Mouse (Mus musculus) lung, embryonic 15.5 days (tissue): Measurements from ENCODE around the gene Syne3. TPM values are rescaled to one million over a fixed set of nuclear protein-coding genes. Genes with fewer than 3 reads are reported as not detected.

ENCODE experiments used
- ATAC-seq: fragments of 200-750 bp; cut with Nextera tagmentation; 2 replicates; pipeline ENCODE4 v1.8.0; 2017; ENCODE audit warnings: moderate number of reproducible peaks, borderline replicate concordance; ENCODE audit not compliant: low FRiP score, low TSS enrichment; ENCODE audit errors: extremely low read depth
- H3K27ac ChIP-seq: fragments of 300-500 bp; sonication (generic); 2 replicates; pipeline ENCODE4 v1.5.1; 2015; ENCODE audit warnings: moderate library complexity, mild to moderate bottlenecking, inconsistent platforms
- H3K27me3 ChIP-seq: fragments of 300-500 bp; sonication (generic); 2 replicates; pipeline ENCODE4 v1.6.1; 2015; ENCODE audit warnings: inconsistent platforms
- H3K36me3 ChIP-seq: fragments of 300-500 bp; sonication (generic); 2 replicates; pipeline ENCODE4 v1.6.1; 2015; ENCODE audit warnings: inconsistent platforms
- H3K4me1 ChIP-seq: fragments of 300-500 bp; sonication (generic); 2 replicates; pipeline ENCODE4 v1.6.1; 2015; ENCODE audit warnings: inconsistent platforms
- H3K4me2 ChIP-seq: fragments of 300-500 bp; sonication (generic); 2 replicates; pipeline ENCODE4 v1.6.1; 2015; ENCODE audit warnings: inconsistent platforms, mild to moderate bottlenecking, moderate library complexity
- H3K4me3 ChIP-seq: fragments of 300-500 bp; sonication (generic); 2 replicates; pipeline ENCODE4 v1.5.1; 2015; ENCODE audit warnings: mild to moderate bottlenecking, inconsistent platforms
- H3K9ac ChIP-seq: fragments of 300-500 bp; sonication (generic); 2 replicates; pipeline ENCODE4 v1.6.1; 2015; ENCODE audit warnings: inconsistent platforms
- H3K9me3 ChIP-seq: fragments of 300-500 bp; sonication (generic); 2 replicates; pipeline ENCODE4 v1.6.1; 2016; ENCODE audit warnings: inconsistent platforms
- WGBS: fragments of 180-500 bp; shearing (Covaris S2); methylation state at CpG from one replicate; pipeline ENCODE4 v1.1.7; 2015; 5-methylcytosine and 5-hydroxymethylcytosine counted together
- polyA plus RNA-seq: library from polyadenylated mRNA; unstranded; fragments of >200 nt; fragmentation: Nextera tagmentation; extraction: Ambion mirVana; gene quantifications from 2 replicates; pipeline ENCODE4 v1.2.1, GENCODE M21; 2015

Gene Syne3
- polyA plus RNA-seq, 1 experiment from 2014 or later = 0.81 TPM

- no peak for ATAC-seq
- Histone ChIP-seq H3K9me3 (no peaks in the 10 kb centered on the region), H3K9ac (no peak overlapping the region), H3K4me1 (0 out of 2 replicates have a peak, but pooled peaks cover 5% of the 10 kb centered on the region), H3K27me3 (no peaks in the 10 kb centered on the region), H3K27ac (no peak overlapping the region), H3K4me2 (no peak overlapping the region), H3K4me3 (no peak overlapping the region), H3K36me3 (no peaks in the 10 kb centered on the region)
- WGBS = 65% methylated on average over 3 of the region's 3 CpGs
Measured at GRCm38 (mm10) chr12:104912990-104913389, 96.6 kb downstream of the Syne3 start.

DNA sequence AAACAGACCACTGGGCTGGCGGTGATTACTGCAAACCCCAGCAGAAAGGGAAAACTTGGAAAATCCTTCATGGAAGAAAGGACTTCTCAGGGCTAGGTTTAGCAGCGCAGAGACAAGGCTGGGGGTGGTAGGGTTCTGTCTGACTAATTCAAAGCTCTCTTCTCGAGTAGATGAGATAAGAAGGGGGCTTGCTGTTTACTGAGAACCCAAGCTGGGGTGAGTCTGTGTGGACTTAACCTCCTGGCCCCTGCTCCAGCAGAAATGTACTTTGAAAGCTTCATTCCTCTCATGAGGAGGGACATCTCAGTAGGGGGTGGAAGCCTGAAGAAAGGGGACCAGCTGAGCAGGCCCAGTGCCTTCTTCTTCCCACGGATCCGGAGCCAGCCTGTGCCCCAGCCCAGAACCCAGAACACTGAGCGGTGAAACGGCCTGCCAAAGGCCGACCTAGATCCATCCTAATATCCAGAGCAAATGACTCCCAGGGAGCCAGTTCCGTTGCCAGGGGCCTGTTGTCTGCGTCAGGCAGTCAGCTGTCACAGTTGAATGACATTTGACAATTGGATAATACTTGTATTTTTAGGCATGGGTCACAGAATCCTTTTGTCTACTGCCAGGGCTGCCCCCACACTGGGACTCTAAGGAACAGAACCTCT, 97.2 kb downstream of the Syne3 start:
- Histone ChIP-seq H3K27ac (no peak overlapping the region), H3K27me3 (no peaks in the 10 kb centered on the region), H3K9me3 (no peaks in the 10 kb centered on the region), H3K4me1 (0 out of 2 replicates have a peak, but pooled peaks cover 5% of the 10 kb centered on the region), H3K9ac (no peak overlapping the region), H3K36me3 (no peaks in the 10 kb centered on the region), H3K4me2 (no peak overlapping the region), H3K4me3 (no peak overlapping the region)
- no peak for ATAC-seq
- 35% methylated on average over 10 of the region's 10 CpGs for WGBS

GRCm38 (mm10) chr12:104909750-104910149, 99.9 kb downstream of the Syne3 start:
- Histone ChIP-seq H3K9me3 (no peaks in the 10 kb centered on the region), H3K27me3 (no peaks in the 10 kb centered on the region), H3K4me2 (no peak overlapping the region), H3K4me1 (0 out of 2 replicates have a peak, but pooled peaks cover 5% of the 10 kb centered on the region), H3K4me3 (no peak overlapping the region), H3K36me3 (no peaks in the 10 kb centered on the region), H3K27ac (no peak overlapping the region), H3K9ac (no peak overlapping the region)
- no peak for ATAC-seq
- WGBS = 81% methylated on average over 4 of the region's 4 CpGs

DNA sequence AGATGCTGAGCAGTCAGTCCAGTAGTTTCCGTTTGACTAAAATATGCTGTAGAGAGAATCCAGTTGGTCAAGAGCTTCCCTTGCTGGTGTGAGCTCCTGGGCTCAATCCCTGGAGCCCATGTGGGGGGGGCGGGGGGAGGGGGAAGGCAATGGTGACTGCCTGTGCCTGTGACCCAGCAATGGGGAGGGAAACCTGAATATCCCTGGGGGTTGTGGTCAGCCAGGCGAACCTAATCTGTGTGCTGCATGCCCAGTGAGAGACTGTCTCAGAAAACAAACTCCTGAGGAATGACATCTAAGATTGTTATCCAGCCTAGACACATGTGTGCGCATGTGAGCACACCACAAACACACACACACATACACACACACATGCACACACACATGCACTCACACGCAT, 100.6 kb downstream of the Syne3 start:
- Histone ChIP-seq H3K4me2 (no peak overlapping the region), H3K9me3 (no peaks in the 10 kb centered on the region), H3K36me3 (no peaks in the 10 kb centered on the region), H3K9ac (no peak overlapping the region), H3K4me3 (no peak overlapping the region), H3K4me1 (peaks cover 10% of the 10 kb centered on the region; the same call in 1 of the 2 replicates), H3K27ac (no peak overlapping the region), H3K27me3 (no peaks in the 10 kb centered on the region)
- 68% methylated on average over 5 of the region's 5 CpGs for WGBS
- no peak for ATAC-seq

- H3K9ac ChIP-seq = no peak overlapping the region
- H3K27ac ChIP-seq = no peak overlapping the region
- H3K4me1 ChIP-seq = peaks cover 12% of the 10 kb centered on the region; the same call in 1 of the 2 replicates
- no peak overlapping the region for H3K4me2 ChIP-seq
- no peak for ATAC-seq
- H3K36me3 ChIP-seq = no peaks in the 10 kb centered on the region
- H3K9me3 ChIP-seq = no peaks in the 10 kb centered on the region
- 24% methylated on average over 15 of the region's 15 CpGs for WGBS
- H3K4me3 ChIP-seq = no peak overlapping the region
- no peaks in the 10 kb centered on the region for H3K27me3 ChIP-seq
Measured at GRCm38 (mm10) chr12:104908024-104908781, 101.4 kb downstream of the Syne3 start.

- H3K4me1 ChIP-seq = peaks cover 8% of the 10 kb centered on the region; the same call in 1 of the 2 replicates
- no peaks in the 10 kb centered on the region for H3K27me3 ChIP-seq
- ATAC-seq = no peak
- no peak overlapping the region for H3K9ac ChIP-seq
- no peak overlapping the region for H3K4me2 ChIP-seq
- WGBS = 87% methylated on average over 2 of the region's 2 CpGs
- no peaks in the 10 kb centered on the region for H3K36me3 ChIP-seq
- no peak overlapping the region for H3K4me3 ChIP-seq
- H3K27ac ChIP-seq = no peak overlapping the region
- no peaks in the 10 kb centered on the region for H3K9me3 ChIP-seq
Measured at GRCm38 (mm10) chr12:104907133-104907532, 102.5 kb downstream of the Syne3 start.

- no peak for ATAC-seq
- no peaks in the 10 kb centered on the region for H3K36me3 ChIP-seq
- H3K4me3 ChIP-seq = no peak overlapping the region
- H3K9ac ChIP-seq = no peak overlapping the region
- H3K27me3 ChIP-seq = no peaks in the 10 kb centered on the region
- WGBS = 3% methylated on average over 5 of the region's 5 CpGs
- peaks cover 6% of the 10 kb centered on the region; the same call in 1 of the 2 replicates for H3K4me1 ChIP-seq
- H3K9me3 ChIP-seq = no peaks in the 10 kb centered on the region
- H3K4me2 ChIP-seq = no peak overlapping the region
- H3K27ac ChIP-seq = no peak overlapping the region
Measured at GRCm38 (mm10) chr12:104904138-104904537, 105.5 kb downstream of the Syne3 start.

DNA sequence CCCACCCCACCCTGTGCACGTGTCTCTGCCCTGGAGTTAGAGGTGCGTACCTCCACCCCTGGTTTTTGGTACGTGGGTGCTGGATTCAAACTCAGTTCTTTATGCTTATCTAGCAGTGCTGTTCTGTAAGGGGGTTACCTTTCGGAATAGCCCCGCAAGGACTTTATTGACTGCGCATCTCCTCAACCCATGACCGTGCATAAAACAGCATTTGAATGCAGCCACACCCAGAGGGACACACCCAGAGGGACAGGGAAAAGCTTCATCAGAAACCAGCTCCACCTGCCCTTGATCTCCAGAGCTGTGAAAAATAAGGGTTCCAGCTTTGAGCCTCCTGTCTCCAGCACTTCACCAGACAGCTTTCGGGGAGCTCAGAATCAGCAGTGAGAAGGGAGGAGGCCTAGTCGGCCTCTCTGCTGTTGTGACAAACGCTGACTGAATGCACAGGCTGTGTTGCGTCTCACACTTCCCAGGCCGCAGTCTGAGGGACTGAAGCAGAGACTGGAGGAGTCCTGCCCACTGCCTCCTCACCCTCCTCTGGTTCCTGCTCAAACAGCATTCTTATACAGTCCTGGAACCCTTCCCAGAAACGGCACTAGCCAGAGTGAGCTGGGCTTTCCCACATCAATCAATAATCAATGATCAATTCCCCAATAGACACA, 107.1 kb downstream of the Syne3 start:
- no peak overlapping the region for H3K9ac ChIP-seq
- no peaks in the 10 kb centered on the region for H3K27me3 ChIP-seq
- H3K4me3 ChIP-seq = no peak overlapping the region
- no peaks in the 10 kb centered on the region for H3K36me3 ChIP-seq
- 68% methylated on average over 13 of the region's 13 CpGs for WGBS
- no peak for ATAC-seq
- no peak overlapping the region for H3K4me2 ChIP-seq
- H3K27ac ChIP-seq = no peak overlapping the region
- H3K9me3 ChIP-seq = no peaks in the 10 kb centered on the region
- H3K4me1 ChIP-seq = peaks cover 8% of the 10 kb centered on the region; the same call in 1 of the 2 replicates

- no peak overlapping the region for H3K27ac ChIP-seq
- 58% methylated on average over 8 of the region's 8 CpGs for WGBS
- H3K9ac ChIP-seq = no peak overlapping the region
- H3K4me1 ChIP-seq = peaks cover 15% of the 10 kb centered on the region
- no peak for ATAC-seq
- H3K36me3 ChIP-seq = no peaks in the 10 kb centered on the region
- H3K4me3 ChIP-seq = no peak overlapping the region
- H3K9me3 ChIP-seq = no peaks in the 10 kb centered on the region
- no peak overlapping the region for H3K4me2 ChIP-seq
- H3K27me3 ChIP-seq = no peaks in the 10 kb centered on the region
Measured at GRCm38 (mm10) chr12:104901320-104901719, 108.3 kb downstream of the Syne3 start.

- H3K27ac ChIP-seq = no peak overlapping the region
- H3K4me1 ChIP-seq = peaks cover 22% of the 10 kb centered on the region
Measured at GRCm38 (mm10) chr12:104899835-104900234, 109.8 kb downstream of the Syne3 start.

DNA sequence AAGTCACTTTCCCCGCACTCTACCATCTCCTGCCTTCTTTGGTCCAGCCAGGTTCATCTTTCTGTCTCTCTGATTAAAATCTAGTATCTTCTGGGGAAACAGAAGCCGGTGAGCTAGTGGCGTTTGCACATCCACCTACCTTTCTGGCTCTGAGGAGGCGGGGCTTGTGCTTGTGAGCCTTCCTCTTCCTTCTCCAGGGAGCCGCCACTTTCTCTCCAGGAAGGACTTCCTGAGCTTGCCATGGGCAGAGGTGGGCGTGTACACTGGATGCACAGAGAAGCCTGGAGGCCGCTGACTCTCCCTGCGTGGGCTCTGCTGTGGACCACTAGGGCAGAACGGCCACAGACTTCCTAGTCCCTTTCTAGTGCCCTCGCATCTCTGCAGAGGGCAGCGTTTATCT, 110.4 kb downstream of the Syne3 start:
- no peak overlapping the region for H3K27ac ChIP-seq
- WGBS = 57% methylated on average over 11 of the region's 11 CpGs

More at GRCm38 (mm10) chr12:104899835-104900234, 109.8 kb downstream of the Syne3 start:
- Histone ChIP-seq H3K27me3 (no peaks in the 10 kb centered on the region), H3K36me3 (no peaks in the 10 kb centered on the region), H3K4me3 (no peak overlapping the region), H3K4me2 (no peak overlapping the region), H3K9me3 (no peaks in the 10 kb centered on the region), H3K9ac (no peak overlapping the region)
- no peak for ATAC-seq
- 44% methylated on average over 3 of the region's 3 CpGs for WGBS

DNA sequence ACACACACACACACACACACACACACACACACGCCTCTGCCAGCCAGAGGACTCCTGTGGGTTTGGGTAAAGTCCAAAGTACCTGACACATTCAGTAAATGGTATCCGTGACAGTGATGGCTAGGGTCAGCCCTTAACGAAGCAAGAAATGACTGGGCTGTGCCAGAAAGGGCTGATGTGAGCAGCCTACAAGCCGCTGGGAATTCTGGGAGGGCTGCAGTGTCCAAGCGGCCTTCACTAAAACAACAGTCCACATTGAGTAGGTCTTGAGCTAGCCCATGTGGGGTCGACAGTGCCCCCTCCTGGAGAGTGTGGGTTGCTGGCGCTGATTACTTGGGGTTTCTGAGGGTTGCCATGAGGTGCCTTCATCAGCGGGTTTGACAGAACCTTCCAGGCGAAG, 110.9 kb downstream of the Syne3 start:
- ATAC-seq = no peak
- Histone ChIP-seq H3K9me3 (no peaks in the 10 kb centered on the region), H3K27me3 (no peaks in the 10 kb centered on the region)

More for the DNA sequence above, 110.4 kb downstream of the Syne3 start:
- H3K27me3 ChIP-seq = no peaks in the 10 kb centered on the region
- H3K4me2 ChIP-seq = no peak overlapping the region
- no peak overlapping the region for H3K4me3 ChIP-seq
- peaks cover 20% of the 10 kb centered on the region for H3K4me1 ChIP-seq
- H3K9ac ChIP-seq = no peak overlapping the region
- ATAC-seq = no peak
- H3K9me3 ChIP-seq = no peaks in the 10 kb centered on the region
- no peaks in the 10 kb centered on the region for H3K36me3 ChIP-seq

More for the DNA sequence above, 110.9 kb downstream of the Syne3 start:
- H3K36me3 ChIP-seq = no peaks in the 10 kb centered on the region
- no peak overlapping the region for H3K27ac ChIP-seq
- peaks cover 16% of the 10 kb centered on the region for H3K4me1 ChIP-seq
- 71% methylated on average over 9 of the region's 9 CpGs for WGBS
- H3K9ac ChIP-seq = no peak overlapping the region
- H3K4me2 ChIP-seq = no peak overlapping the region
- H3K4me3 ChIP-seq = no peak overlapping the region
